Mouse (Mus musculus) retina, embryonic 14.5 days (tissue): ENCODE results near the gene Kdm5b.

Experiments
- DNase-seq: peaks from one replicate; pipeline ENCODE4 v3.0.0-alpha.2; 2015; ENCODE audit warnings: low spot score

Kdm5b gene

DNA sequence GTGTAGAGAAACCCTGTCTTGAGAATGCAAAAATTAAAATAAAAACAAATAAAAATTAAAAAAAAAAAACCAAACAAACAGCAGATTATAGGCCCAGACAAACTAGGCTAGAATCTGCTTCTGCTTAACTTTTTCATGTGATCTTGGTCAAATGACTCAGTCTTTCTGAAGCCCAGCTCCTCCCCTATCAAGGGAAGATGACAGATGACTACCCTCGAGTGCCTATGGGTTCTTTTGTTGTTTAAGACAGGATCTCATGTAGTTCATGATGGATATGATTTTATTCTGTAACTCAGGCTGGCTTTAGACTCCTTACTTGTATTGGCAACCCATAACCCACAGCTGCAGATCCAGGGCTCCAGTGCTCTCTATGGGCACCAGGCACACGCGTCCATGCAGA lies 8.1 kb upstream of the Kdm5b start:
- DNase-seq: no peak

DNA sequence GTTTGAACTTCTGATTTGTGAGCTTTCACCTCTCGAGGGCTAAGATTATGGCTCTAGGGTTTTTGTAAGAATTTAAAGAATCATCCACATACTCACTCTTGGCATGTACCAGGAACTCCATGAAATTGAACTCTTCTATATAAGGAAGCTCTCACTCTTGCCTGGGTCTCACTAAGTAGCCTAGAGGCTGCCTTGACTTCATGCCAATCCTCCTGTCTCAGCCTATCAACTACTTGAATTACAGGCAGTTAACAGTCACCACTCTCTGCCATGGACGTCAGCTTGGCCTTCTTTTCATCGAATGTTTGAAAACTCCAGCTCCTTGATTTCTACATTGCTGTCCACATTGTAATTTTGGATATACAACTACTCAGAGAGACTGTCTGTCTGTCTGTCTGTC lies 7.6 kb upstream of the Kdm5b start:
- DNase-seq: no peak

DNA sequence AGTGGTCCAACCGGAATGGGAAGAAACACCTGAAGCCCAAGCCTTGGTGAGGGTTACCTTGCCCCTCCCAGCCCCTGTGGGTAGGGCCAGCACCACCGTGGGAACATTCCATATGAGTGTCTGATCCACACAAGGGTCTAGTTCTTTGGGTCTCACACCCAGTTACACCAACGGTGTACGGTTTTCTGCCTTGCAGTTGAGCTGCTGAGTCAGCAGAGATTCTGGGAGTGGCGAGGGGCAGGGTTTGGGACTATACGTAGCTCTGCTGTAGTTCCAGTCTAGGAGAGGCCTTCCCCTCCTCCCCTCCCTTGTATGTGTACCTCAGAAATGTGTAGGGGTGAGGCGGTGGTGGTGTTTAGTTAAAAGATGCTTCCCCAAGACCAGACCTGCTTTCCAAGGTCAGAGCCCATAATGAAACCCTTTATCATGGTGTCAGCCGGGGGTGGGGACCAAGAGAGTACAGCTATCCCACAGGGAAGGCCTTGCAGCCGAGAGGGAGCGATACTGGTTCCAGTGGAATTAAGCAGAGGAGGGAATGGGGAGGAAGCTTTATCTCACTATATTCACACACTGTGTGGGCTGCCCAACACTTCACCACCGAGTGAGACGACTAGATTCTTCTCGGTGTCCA lies 4.6 kb upstream of the Kdm5b start:
- no peak for DNase-seq

- DNase-seq: peak; percentile 45
Observed at GRCm38 (mm10) chr1:134555871-134556670, 3.9 kb upstream of the Kdm5b start.

- peak; percentile 98 for DNase-seq
Observed at GRCm38 (mm10) chr1:134556671-134557218, 3.2 kb upstream of the Kdm5b start.

DNA sequence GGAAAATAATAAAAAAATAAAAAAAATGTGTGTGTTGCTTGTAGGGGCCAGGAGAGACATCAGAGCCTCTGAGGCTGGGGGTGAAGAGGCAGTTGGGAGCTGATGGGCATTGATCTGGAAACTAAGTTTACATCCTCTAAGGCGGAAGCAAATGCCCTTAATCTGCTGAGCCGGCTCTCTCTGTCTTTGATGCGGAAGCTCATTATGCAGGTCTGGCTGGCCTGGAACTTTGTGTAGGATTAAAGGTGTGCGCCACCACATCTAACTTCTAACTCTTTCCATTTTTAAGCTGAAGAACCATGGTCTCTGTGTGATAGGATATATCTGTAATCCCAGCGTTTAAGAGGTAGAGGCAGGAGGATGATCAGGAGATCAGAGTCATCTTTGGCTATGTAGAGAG lies 1.5 kb upstream of the Kdm5b start:
- DNase-seq: peak; percentile 20

DNA sequence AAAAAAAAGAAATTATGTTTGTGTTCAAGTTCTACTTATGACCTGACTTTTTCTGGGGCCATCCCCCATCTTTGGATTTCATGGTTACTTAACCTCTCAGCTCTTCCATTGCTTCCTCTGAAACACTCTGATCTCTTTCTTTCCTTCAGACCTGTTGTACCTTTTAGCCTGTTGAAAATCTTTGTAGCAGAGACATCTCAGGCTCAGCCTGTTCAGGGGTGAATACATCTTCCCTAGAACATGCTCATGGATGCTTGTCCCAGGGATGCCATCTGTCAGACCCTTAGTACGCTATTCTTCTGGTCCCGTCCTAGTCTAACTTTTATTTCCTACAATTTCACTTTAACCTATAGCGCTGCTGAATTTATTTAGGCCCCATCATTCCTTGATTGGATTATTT lies 745 bp upstream of the Kdm5b start:
- DNase-seq: no peak

- no peak for DNase-seq
Observed at GRCm38 (mm10) chr1:134560396-134560795, 425 bp downstream of the Kdm5b start.

DNA sequence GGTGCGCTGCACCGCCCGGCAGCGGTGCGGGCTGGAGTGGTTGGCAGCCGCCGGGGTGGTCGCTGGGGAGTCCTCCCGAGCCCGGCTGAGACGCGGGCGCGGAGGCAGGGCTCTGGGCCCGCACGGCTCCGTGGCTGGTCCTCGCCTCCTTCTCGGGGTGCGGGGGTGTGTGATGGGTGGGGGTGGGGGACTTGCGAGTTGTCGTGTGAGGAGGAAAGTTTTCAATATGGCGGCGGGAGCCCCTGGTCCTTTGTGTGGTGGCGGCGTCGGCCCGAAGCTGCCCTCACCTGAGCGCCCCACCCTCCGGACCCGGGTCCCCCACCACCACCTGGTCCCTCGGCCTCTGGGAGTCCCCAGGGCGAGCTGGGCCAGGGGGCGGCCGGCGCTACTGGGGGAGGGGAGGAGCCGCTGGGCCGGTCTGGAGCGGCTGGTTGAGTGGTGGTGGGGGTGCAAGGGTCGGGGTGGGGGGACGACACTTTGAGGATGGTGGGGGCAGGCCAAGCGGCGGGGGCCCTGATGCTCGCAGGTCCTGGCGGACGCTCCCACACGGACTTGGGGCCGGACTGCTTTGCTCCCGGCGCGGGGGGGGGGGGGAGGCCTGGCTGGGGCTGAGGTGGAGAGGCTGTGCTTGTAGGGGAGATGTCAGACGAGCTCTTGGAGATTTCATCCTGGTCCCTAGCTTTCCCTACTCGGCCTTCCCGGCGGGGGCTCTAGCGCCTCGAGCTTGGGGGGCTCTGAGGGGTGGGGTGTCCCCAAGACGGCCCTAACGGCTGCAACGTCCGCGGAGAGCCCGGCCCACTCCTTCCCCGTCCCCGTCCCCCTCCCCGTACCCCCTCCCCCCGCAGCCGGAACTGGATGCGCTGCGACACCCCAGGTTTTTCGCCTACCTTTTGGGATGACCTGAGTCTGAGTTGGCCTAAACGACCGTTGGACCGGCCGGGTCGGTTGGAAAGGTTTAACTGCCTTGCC lies 1.1 kb downstream of the Kdm5b start:
- DNase-seq: peak; percentile 64

- DNase-seq: no peak
Observed at GRCm38 (mm10) chr1:134561770-134562143, 1.8 kb downstream of the Kdm5b start.

GRCm38 (mm10) chr1:134562457-134562856 lies 2.5 kb downstream of the Kdm5b start:
- DNase-seq: no peak

GRCm38 (mm10) chr1:134563726-134564125 lies 3.8 kb downstream of the Kdm5b start:
- DNase-seq: no peak

DNA sequence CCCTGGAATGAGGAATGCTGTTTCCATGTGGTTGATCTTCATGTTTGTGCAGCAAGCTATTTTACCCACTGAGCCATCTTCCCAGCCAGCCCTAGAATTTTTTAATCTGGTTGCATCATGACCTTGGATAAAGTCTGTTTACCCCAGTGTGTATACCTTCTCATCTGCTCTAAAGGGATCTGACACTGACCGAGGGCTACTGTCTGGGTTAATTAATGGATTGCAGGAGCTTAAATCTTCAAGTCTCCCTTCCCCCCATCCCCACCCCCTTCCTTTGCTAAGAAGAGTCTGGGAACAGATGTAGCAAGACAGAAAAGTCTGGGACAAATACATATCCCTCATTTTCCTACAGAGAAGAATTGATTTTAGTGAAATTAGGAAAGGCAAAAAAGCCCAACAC lies 7.5 kb downstream of the Kdm5b start:
- DNase-seq: peak; percentile 27

DNA sequence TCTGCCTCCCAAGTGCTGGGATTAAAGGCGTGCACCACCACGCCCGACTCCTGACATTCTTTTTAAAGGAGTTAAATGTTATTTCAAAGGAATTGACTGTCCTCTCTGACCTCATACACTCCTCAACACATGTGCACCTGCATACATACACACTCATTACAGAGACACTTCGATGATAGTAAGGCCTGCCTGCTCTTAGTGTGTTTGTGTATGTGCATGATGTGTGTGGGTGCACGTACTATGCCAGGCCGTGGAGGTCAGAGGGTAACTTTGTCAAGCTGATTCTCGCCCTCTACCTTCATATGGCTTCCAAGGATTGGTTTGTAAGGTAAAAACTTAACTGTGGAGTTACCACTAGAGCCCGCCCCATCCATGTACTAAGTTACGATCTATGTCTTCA lies 10.2 kb downstream of the Kdm5b start:
- no peak for DNase-seq

DNA sequence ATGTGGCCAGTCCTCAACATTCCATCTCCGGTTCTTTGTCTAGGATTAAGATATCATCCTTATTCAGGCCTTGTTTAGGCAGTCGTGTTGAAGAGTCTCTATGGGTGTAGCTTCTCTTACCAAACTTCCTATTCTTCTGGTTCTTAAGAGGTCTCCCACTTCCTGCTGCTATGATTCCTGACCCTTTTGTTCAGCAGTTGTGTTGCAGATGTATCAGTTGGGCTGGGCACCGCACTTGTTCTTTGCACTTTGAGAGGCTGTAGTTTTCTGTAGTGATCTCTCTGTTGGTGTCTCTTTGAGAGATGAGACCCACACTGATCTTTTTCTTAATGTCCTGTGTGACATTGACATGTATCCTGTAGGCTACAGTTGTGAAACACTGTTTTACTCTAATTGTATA lies 10.7 kb downstream of the Kdm5b start:
- no peak for DNase-seq

DNA sequence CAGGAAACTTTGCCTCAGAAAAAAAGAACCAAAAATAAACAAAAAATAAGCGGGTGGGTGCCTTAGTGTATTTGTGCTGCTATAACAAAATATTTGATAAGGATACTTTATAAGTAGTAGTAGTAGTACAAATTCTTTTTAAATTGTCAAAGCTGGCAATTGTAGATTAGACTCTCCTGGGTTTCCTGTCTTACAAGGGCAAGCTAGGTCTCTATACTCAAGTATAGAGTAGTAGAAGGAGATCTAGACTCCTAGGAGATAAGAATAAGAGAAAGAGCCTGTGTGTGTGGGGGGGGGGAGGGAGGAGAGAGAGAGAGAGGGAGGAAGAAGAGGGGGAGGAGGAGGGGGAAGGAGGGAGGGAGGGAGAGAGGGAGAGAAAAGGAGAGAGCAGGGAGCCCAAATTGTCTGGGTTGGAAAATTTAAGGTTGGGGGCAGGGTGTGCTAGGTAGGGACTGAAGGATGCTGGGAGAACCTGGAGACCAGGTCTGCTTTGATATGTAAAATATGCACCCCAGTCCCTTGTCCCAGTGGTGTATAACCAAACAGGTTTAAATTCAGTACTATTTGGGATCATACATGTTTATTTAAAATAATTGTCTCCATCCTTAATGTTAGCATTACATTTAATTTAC lies 13.4 kb downstream of the Kdm5b start:
- no peak for DNase-seq

DNA sequence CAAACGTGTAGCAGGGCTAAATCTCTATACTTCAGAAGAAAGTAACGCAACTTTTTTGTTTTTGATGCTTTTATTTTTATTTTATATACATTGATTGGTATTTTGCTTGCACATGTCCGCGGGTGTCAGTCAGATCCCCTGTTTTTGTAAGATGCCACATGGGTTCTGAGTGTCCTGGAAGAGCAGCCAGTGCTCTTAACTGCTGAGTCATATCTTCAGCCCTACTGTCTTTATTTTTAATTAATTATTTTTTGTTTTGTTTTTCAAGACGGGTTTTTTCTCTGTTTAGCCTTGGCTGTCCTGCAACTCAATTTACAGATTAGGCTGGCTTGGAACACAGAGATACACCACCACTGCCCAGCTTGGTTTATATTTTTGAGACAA lies 14.0 kb downstream of the Kdm5b start:
- DNase-seq: no peak

GRCm38 (mm10) chr1:134577384-134578120 lies 17.6 kb downstream of the Kdm5b start:
- no peak for DNase-seq

DNA sequence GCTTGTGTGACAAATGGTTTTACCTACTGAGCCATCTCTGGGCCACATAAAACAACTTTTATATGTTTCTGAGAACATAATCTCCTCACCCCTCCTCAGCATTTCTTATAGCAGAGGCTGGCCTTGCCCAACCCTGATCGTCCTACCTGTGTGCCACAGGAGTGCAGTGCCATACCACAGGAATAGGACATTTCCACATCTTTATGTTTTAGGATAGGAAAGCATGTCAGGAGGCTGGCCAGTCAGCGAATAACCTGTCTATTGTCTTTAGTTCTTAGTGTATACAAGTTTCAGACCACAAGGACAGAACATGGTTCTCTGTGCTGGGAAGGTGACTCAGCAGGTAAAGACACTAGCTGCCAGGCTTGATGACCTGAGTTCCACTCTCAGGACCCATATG lies 20.8 kb downstream of the Kdm5b start:
- no peak for DNase-seq

- DNase-seq: no peak
Observed at GRCm38 (mm10) chr1:134583560-134583959, 23.6 kb downstream of the Kdm5b start.

DNA sequence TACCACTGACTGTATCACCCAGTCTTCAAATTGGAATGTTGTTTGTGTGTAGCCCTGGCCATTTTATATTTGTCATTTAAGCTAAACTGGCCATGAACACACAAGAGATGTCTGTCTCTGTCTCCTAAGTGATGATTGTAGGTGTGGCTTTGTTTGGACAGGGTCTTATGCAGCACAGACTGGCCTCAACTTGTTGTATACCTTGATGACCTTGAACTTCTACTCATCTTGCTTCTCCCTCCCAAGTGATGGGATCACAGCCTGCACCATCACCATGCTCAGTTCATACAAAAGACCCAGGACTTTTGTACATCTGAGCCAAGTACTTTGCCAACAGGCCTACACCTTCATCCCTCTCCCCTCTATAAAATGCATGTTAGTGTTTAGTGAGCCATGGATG lies 29.7 kb downstream of the Kdm5b start:
- DNase-seq: no peak
